Mouse (Mus musculus): ENCODE measurements around the gene Lmntd1. TPM values are rescaled to one million over a fixed set of nuclear protein-coding genes. Genes with fewer than 3 reads are reported as not detected.

The Lmntd1 gene
- polyA plus RNA-seq, 1 experiment from 2014 or later = 17.7 TPM

DNA sequence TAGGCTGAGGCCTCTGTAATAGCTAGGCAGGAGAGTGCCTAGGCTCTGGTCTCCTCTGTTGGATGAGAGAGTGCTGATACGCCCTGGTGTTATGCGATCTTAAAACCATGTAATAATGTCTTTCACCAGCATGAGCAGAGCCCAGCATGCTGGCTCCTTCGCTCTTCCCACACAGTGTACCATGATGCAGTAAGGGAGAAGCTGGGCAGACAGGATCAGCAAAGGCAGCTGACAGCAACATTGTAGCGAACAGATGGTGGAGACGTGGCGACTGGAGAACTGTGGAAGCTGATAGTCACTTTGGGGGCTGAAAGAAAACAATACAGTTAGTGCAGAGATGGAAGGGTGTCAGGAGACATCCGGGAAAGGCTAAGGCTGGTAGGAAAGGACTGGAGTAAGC, 224.2 kb downstream of the Lmntd1 start:
- H3K9ac ChIP-seq (ENCODE audit: low read length) = no peak overlapping the region; the same call in 1 of the 2 replicates
- 57% methylated on average over 7 of the region's 7 CpGs for WGBS
- H3K27ac ChIP-seq (replicated peaks in 1 of 2; ENCODE audit: control insufficient read depth in 1 of 2, insufficient read depth in 1 of 2, low read depth in 2 of 2, low read length in 2 of 2) = 0 out of 4 replicates have a peak overlapping the region, but pooled peaks of 1 of the 2 experiments have one; percentile 9
- no peaks in the 10 kb centered on the region for H3K36me3 ChIP-seq (ENCODE audit: control insufficient read depth, insufficient read depth, low read length)
- no peak overlapping the region for H3K4me2 ChIP-seq (ENCODE audit: low read length)
- peaks cover 26 to 42% of the 10 kb centered on the region in 2 experiments for H3K4me1 ChIP-seq (ENCODE audit: control insufficient read depth in 2 of 2, insufficient read depth in 2 of 2, low read length in 2 of 2)
- H3K9me3 ChIP-seq (ENCODE audit: control insufficient read depth, low read length) = no peaks in the 10 kb centered on the region
- H3K4me3 ChIP-seq (ENCODE audit: control insufficient read depth in 1 of 2, insufficient read depth in 1 of 2, low read depth in 1 of 2, low read length in 2 of 2) = no peak overlapping the region
- no peaks in the 10 kb centered on the region for H3K27me3 ChIP-seq (ENCODE audit: control insufficient read depth, insufficient read depth, low read length)
- ATAC-seq (ENCODE audit: insufficient number of reproducible peaks, insufficient read depth, low FRiP score, low read depth) = no peak

DNA sequence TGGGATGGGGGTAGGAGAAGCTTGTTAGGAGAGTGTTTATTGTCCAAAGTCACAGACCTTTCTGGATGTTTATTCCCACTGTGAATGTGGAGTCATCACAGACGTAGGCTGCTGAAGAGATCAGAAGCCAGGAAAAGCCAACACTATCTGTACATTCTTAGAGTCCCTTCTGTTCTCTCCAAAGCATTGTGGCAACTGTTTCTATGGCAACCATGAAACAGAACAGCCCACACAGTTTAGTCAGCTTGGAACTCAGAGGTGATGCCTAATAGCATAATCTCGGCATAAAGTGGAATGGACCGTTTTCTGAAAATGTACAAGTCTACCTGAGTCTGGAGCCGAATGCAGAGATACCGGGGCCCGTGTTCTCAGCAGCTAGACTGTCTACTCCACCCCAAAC, 226.7 kb downstream of the Lmntd1 start:
- Histone ChIP-seq H3K4me2 (ENCODE audit: low read length) (peak overlapping the region; percentile 19; the same call in 1 of the 2 replicates), H3K4me3 (ENCODE audit: control insufficient read depth in 1 of 2, insufficient read depth in 1 of 2, low read depth in 1 of 2, low read length in 2 of 2) (no peak overlapping the region), H3K4me1 (ENCODE audit: control insufficient read depth in 2 of 2, insufficient read depth in 2 of 2, low read length in 2 of 2) (peaks cover 30 to 50% of the 10 kb centered on the region in 2 experiments), H3K9me3 (ENCODE audit: control insufficient read depth, low read length) (no peaks in the 10 kb centered on the region), H3K27ac (replicated peaks in 1 of 2; ENCODE audit: control insufficient read depth in 1 of 2, insufficient read depth in 1 of 2, low read depth in 2 of 2, low read length in 2 of 2) (peak overlapping the region in 1 of 2 experiments; percentile 31; a peak in 1 of 4 replicates), H3K36me3 (ENCODE audit: control insufficient read depth, insufficient read depth, low read length) (no peaks in the 10 kb centered on the region), H3K27me3 (ENCODE audit: control insufficient read depth, insufficient read depth, low read length) (no peaks in the 10 kb centered on the region), H3K9ac (ENCODE audit: low read length) (no peak overlapping the region)
- 48% methylated on average over 6 of the region's 6 CpGs for WGBS
- ATAC-seq (ENCODE audit: insufficient number of reproducible peaks, insufficient read depth, low FRiP score, low read depth) = no peak

DNA sequence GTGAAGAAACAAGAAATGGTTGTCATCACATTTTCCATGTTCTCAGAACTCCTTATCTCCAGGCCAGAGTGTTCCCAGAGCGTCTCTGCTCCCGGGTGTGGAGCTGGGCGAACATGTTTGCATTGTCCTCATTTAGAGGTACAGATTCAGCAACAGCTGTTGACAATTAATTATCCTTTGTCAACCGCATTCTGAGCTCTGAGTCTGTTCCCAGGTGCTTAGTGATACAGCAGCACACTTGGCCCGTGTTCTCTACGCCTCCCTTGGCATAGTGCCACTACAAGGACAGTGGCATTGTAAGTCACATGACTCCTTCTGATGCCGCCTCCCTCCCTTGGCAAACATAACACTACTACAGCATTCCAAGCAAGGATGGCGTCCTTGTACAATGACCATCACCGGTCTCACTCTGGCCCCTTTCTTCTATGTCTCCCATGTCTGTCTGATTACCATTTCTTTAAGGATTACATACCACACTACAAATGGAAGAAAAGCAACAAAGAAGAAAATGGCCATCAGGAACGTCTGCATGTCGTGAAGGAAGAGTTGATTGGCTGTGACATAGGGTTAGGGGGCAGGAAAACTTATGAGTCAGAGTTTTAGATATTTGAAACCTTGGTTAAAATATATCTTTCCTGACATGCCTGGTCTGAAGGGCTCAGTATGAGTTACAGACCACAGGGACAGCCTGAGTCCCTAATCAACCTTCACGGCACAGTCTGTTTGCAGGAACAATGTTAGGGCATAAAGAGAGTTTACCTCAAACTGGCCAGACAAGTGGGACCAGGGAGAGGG, 231.3 kb downstream of the Lmntd1 start:
- Histone ChIP-seq H3K4me3 (ENCODE audit: control insufficient read depth in 1 of 2, insufficient read depth in 1 of 2, low read depth in 1 of 2, low read length in 2 of 2) (no peak overlapping the region), H3K27ac (replicated peaks in 1 of 2; ENCODE audit: control insufficient read depth in 1 of 2, insufficient read depth in 1 of 2, low read depth in 2 of 2, low read length in 2 of 2) (peak overlapping the region in 1 of 2 experiments; percentile 24; a peak in 2 of 4 replicates), H3K4me1 (ENCODE audit: control insufficient read depth in 2 of 2, insufficient read depth in 2 of 2, low read length in 2 of 2) (peaks cover 19 to 38% of the 10 kb centered on the region in 2 experiments), H3K9ac (ENCODE audit: low read length) (no peak overlapping the region), H3K4me2 (ENCODE audit: low read length) (peak overlapping the region; percentile 26; the same call in 1 of the 2 replicates), H3K36me3 (ENCODE audit: control insufficient read depth, insufficient read depth, low read length) (no peaks in the 10 kb centered on the region), H3K9me3 (ENCODE audit: control insufficient read depth, low read length) (no peaks in the 10 kb centered on the region), H3K27me3 (ENCODE audit: control insufficient read depth, insufficient read depth, low read length) (no peaks in the 10 kb centered on the region)
- peak; percentile 56 for ATAC-seq (ENCODE audit: insufficient number of reproducible peaks, insufficient read depth, low FRiP score, low read depth)
- 26% methylated on average over 12 of the region's 12 CpGs for WGBS

DNA sequence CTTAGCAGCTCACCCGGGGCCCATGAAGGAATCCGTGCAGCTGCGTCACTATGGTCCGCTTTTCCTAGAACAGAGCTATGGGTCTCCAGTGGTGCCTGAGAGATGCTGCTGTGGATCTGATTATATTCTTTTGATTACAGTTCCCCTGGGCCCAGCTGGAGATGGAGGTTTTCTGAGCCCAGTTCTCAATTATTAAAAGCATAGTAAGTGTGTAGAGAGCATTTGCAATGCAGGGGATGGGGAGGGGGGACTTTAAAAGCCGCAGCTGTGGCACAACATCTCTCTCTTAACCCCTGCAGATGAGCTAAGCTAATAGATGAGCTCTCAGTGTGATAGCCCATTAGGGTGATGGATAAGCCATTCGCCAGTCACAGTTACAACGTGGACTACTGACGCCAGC, 233.2 kb downstream of the Lmntd1 start:
- 90% methylated on average over 8 of the region's 8 CpGs for WGBS
- no peaks in the 10 kb centered on the region for H3K9me3 ChIP-seq (ENCODE audit: control insufficient read depth, low read length)
- H3K27ac ChIP-seq (replicated peaks in 1 of 2; ENCODE audit: control insufficient read depth in 1 of 2, insufficient read depth in 1 of 2, low read depth in 2 of 2, low read length in 2 of 2) = no peak overlapping the region
- no peak for ATAC-seq (ENCODE audit: insufficient number of reproducible peaks, insufficient read depth, low FRiP score, low read depth)
- H3K36me3 ChIP-seq (ENCODE audit: control insufficient read depth, insufficient read depth, low read length) = no peaks in the 10 kb centered on the region
- peaks cover 5% of the 10 kb centered on the region; the same call in 1 of the 2 replicates for H3K27me3 ChIP-seq (ENCODE audit: control insufficient read depth, insufficient read depth, low read length)
- no peak overlapping the region for H3K4me3 ChIP-seq (ENCODE audit: control insufficient read depth in 1 of 2, insufficient read depth in 1 of 2, low read depth in 1 of 2, low read length in 2 of 2)
- no peak overlapping the region for H3K9ac ChIP-seq (ENCODE audit: low read length)
- peaks cover 9 to 21% of the 10 kb centered on the region in 2 experiments for H3K4me1 ChIP-seq (ENCODE audit: control insufficient read depth in 2 of 2, insufficient read depth in 2 of 2, low read length in 2 of 2)
- no peak overlapping the region for H3K4me2 ChIP-seq (ENCODE audit: low read length)

DNA sequence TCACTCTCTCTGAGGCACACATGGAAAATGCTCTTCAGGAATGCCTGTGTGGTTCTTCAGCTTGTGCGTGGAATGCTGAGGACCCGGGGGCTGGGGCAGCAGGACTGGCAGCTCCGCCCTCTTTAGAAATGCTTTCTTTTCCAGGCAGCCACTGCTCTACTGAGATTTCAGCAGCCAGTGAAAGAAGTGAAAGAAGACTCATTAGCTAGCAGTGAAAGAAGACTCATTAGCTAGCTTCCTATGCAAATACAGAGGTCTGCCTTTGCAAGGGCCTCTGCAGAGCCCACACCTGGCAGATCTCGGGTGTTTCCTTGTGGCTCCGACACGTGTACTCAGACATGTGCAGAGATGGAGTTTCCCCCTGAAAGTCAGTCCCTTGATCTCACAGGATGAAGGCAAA, 234.9 kb downstream of the Lmntd1 start:
- no peak for ATAC-seq (ENCODE audit: insufficient number of reproducible peaks, insufficient read depth, low FRiP score, low read depth)
- Histone ChIP-seq H3K36me3 (ENCODE audit: control insufficient read depth, insufficient read depth, low read length) (no peaks in the 10 kb centered on the region), H3K4me3 (ENCODE audit: control insufficient read depth in 1 of 2, insufficient read depth in 1 of 2, low read depth in 1 of 2, low read length in 2 of 2) (no peak overlapping the region), H3K4me2 (ENCODE audit: low read length) (peak overlapping the region; percentile 27; the same call in 1 of the 2 replicates), H3K9ac (ENCODE audit: low read length) (0 out of 2 replicates have a peak overlapping the region, but pooled peaks have one; percentile 11), H3K27ac (replicated peaks in 1 of 2; ENCODE audit: control insufficient read depth in 1 of 2, insufficient read depth in 1 of 2, low read depth in 2 of 2, low read length in 2 of 2) (no peak overlapping the region), H3K4me1 (ENCODE audit: control insufficient read depth in 2 of 2, insufficient read depth in 2 of 2, low read length in 2 of 2) (peaks cover 11 to 21% of the 10 kb centered on the region in 2 experiments), H3K27me3 (ENCODE audit: control insufficient read depth, insufficient read depth, low read length) (peaks cover 12% of the 10 kb centered on the region; the same call in 1 of the 2 replicates), H3K9me3 (ENCODE audit: control insufficient read depth, low read length) (no peaks in the 10 kb centered on the region)
- WGBS = 28% methylated on average over 6 of the region's 6 CpGs

DNA sequence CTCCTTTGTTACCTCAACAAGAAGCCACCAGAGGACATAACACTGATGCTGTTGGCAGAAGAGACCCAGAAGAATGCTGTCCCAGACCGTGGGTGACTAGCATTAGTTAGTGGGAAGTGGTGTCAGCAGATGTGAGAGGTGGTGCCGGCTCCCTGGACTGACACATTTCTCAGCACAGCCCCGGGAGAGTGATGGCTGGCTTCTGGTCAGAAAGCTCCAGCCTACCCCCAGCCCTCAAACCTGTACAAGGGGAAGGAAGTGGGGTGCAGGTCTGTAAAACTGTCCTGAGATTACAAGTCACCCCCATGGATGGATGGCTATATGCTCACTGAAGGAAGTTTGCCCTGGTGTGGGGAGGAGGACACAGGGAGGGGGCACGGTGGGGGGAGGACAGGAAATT, 235.4 kb downstream of the Lmntd1 start:
- H3K4me1 ChIP-seq (ENCODE audit: control insufficient read depth in 2 of 2, insufficient read depth in 2 of 2, low read length in 2 of 2) = peaks cover 15 to 22% of the 10 kb centered on the region in 2 experiments
- no peak overlapping the region for H3K27ac ChIP-seq (replicated peaks in 1 of 2; ENCODE audit: control insufficient read depth in 1 of 2, insufficient read depth in 1 of 2, low read depth in 2 of 2, low read length in 2 of 2)
- H3K27me3 ChIP-seq (ENCODE audit: control insufficient read depth, insufficient read depth, low read length) = peaks cover 12% of the 10 kb centered on the region; the same call in 1 of the 2 replicates
- no peak overlapping the region for H3K9ac ChIP-seq (ENCODE audit: low read length)
- no peak for ATAC-seq (ENCODE audit: insufficient number of reproducible peaks, insufficient read depth, low FRiP score, low read depth)
- no peaks in the 10 kb centered on the region for H3K9me3 ChIP-seq (ENCODE audit: control insufficient read depth, low read length)
- peak overlapping the region; percentile 27; the same call in 1 of the 2 replicates for H3K4me2 ChIP-seq (ENCODE audit: low read length)
- 36% methylated on average over 4 of the region's 4 CpGs for WGBS
- no peaks in the 10 kb centered on the region for H3K36me3 ChIP-seq (ENCODE audit: control insufficient read depth, insufficient read depth, low read length)
- H3K4me3 ChIP-seq (ENCODE audit: control insufficient read depth in 1 of 2, insufficient read depth in 1 of 2, low read depth in 1 of 2, low read length in 2 of 2) = no peak overlapping the region

DNA sequence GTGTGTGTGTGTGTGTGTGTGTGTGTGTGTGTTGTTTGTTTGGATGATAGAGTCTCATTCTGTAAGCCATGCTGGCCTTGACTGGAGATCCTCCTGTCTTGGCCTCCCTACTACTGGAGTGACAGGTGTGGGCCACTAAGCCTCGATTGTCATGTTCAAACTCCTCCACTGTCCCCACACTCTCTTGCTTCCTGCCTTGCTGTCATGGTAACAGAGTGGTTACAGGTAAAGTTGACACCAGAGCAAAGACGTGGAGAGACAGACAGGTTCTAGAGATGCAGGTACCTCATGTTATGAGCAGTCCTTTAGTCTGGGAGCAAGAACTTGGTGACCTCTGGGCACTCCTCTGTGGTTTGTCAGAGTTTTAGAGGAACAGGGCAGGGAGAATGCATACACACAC, 239.7 kb downstream of the Lmntd1 start:
- Histone ChIP-seq H3K9me3 (ENCODE audit: control insufficient read depth, low read length) (no peaks in the 10 kb centered on the region), H3K36me3 (ENCODE audit: control insufficient read depth, insufficient read depth, low read length) (no peaks in the 10 kb centered on the region), H3K4me3 (ENCODE audit: control insufficient read depth in 1 of 2, insufficient read depth in 1 of 2, low read depth in 1 of 2, low read length in 2 of 2) (no peak overlapping the region), H3K27me3 (ENCODE audit: control insufficient read depth, insufficient read depth, low read length) (peaks cover 12% of the 10 kb centered on the region; the same call in 1 of the 2 replicates), H3K4me2 (ENCODE audit: low read length) (no peak overlapping the region), H3K9ac (ENCODE audit: low read length) (no peak overlapping the region), H3K4me1 (ENCODE audit: control insufficient read depth in 2 of 2, insufficient read depth in 2 of 2, low read length in 2 of 2) (peaks cover 20 to 27% of the 10 kb centered on the region in 2 experiments), H3K27ac (replicated peaks in 1 of 2; ENCODE audit: control insufficient read depth in 1 of 2, insufficient read depth in 1 of 2, low read depth in 2 of 2, low read length in 2 of 2) (no peak overlapping the region)
- ATAC-seq (ENCODE audit: insufficient number of reproducible peaks, insufficient read depth, low FRiP score, low read depth) = no peak
- 88% methylated on average over 2 of the region's 2 CpGs for WGBS

Data from heart, embryonic 14.5 days (tissue).